Mouse (Mus musculus) C2C12 (cell line): ENCODE data around the gene Reep1.

ENCODE experiments used
- CTCF ChIP-seq: IDR thresholded peaks from one replicate; pipeline ENCODE4 v1.5.1; 2011; ENCODE audit not compliant: control insufficient read depth, insufficient read depth, insufficient read length
- MYOG ChIP-seq: IDR thresholded peaks from one replicate; pipeline ENCODE4 v1.6.1; 2011; ENCODE audit not compliant: control insufficient read depth, insufficient read length; ENCODE audit errors: extremely low read depth

DNA sequence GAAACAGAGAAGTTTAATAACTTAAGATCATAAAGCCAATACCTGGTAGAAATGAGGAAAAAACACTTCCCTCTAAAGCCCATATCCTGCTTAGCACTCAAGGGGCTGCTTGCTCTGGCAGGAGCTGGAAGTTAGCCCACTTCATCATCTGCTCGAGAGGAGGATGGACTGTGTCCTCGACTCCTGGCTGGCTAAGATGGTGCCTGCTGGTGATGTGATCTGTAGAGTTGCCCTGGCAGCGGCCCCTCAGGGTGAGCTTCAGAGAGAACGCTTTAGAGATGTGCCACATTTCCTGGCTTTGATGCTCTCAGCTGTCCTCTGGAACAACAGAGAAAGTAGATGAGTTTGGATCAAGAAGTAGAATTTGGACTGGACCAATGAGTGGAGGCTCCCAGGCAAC, 31.2 kb downstream of the Reep1 start:
- no peak for TF ChIP-seq CTCF
- no peak for TF ChIP-seq MYOG
